ENCODE assay signal across 21 mouse cellular contexts in the genomic region with DNA sequence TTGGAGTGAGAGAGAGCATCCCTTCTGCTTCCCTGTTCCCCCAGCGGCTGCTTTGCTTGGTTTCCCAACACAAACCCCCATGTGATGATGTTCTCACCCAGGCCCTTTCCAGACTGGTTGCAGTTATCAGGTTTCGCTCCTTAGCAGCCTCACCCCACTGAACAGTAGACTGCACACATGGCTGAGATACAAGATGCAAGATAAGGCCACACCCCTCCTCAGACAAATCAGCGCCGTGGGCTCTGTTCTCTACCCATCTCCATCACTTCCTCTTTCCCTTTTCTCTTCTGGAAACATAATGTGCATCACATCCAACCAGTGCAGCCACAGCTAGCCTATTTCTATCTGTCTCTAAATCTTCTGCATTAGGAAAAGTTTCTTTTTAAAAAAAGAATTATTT. TPM values are rescaled to one million over a fixed set of nuclear protein-coding genes. Genes with fewer than 3 reads are reported as not detected.
"Had no signal": no experiment of that assay in that cellular context is flagged by ENCODE, and none has a peak within 500 bp of the region (broad histone marks: within the 10 kb centered on the region; RNA-seq: fewer than 3 reads in every experiment).

No protein-coding gene starts in this region.

- H3K9me3 ChIP-seq: limb, embryonic 13.5 days; midbrain, embryonic 15.5 days; neural tube, embryonic 12.5 days had no signal

- H3K4me3 ChIP-seq: limb, embryonic 13.5 days; midbrain, embryonic 15.5 days; neural tube, embryonic 12.5 days had no signal

- H3K4me2 ChIP-seq: limb, embryonic 13.5 days; midbrain, embryonic 11.5 days; midbrain, embryonic 15.5 days; neural tube, embryonic 12.5 days had no signal

- H3K27ac ChIP-seq: limb, embryonic 13.5 days; liver, embryonic 14.5 days; midbrain, embryonic 15.5 days; neural tube, embryonic 12.5 days had no signal

- ATAC-seq: midbrain, embryonic 15.5 days had no signal

- H3K27me3 ChIP-seq: limb, embryonic 13.5 days; midbrain, embryonic 15.5 days; neural tube, embryonic 12.5 days had no signal

- H3K4me1 ChIP-seq: limb, embryonic 13.5 days; midbrain, embryonic 15.5 days; neural tube, embryonic 12.5 days had no signal

- H3K9ac ChIP-seq: limb, embryonic 13.5 days; liver, embryonic 14.5 days; midbrain, embryonic 15.5 days; neural tube, embryonic 12.5 days had no signal

- H3K36me3 ChIP-seq: limb, embryonic 13.5 days; midbrain, embryonic 15.5 days; neural tube, embryonic 12.5 days had no signal

- DNase-seq: kidney, adult 9 months; kidney, postnatal 4 days; left cerebral cortex, postnatal 4 days; lung, adult 18-20 months; spleen, adult 18-20 months; thymus, adult 18-20 months; thymus, postnatal 14 days had no signal

RNA-seq across cellular contexts. Expression of a gene that starts 10.6 kb away (rescaled TPM):
- total RNA-seq: layer of hippocampus, adult 8-10 months; layer of hippocampus, postnatal 14 days; left cerebral cortex, adult 18-20 months; left cerebral cortex, postnatal 10 days; left cerebral cortex, postnatal 4 days; liver, adult 2 months; monocyte, adult 5-6 weeks; neutrophil, adult 5-6 weeks had no signal
- polyA plus RNA-seq: liver, adult 2 months; liver, embryonic 14.5 days; lung, embryonic 16.5 days; midbrain, embryonic 11.5 days; midbrain, embryonic 15.5 days; neural tube, embryonic 12.5 days; stomach, embryonic 14.5 days had no signal

RNA-seq across cellular contexts. Expression of a gene that starts 50.1 kb away (rescaled TPM):
- total RNA-seq: left cerebral cortex, postnatal 4 days; liver, adult 2 months; neutrophil, adult 5-6 weeks had no signal
- polyA plus RNA-seq: liver, adult 2 months had no signal

RNA-seq across cellular contexts. Expression of a gene that starts 58.8 kb away (rescaled TPM):
- total RNA-seq: monocyte, adult 5-6 weeks; neutrophil, adult 5-6 weeks had no signal
